Comparison of ENCODE assay signal across 8 mouse cellular contexts in genomic region chr2:150099618-150100017, GRCm38 (mm10). TPM values are rescaled to one million over a fixed set of nuclear protein-coding genes. Genes with fewer than 3 reads are reported as not detected.
A peak's percentile ranks its signal among the peaks of the same experiment; 100 is the strongest.
DNase-seq lines count a peak whose midpoint lies in the region; ATAC-seq lines count a peak whose summit lies in the region.
"Not testable (repeated sequence)": the region's sequence is repeated elsewhere in the genome, so short reads cannot be mapped to it uniquely, and the experiment has no call there.

No protein-coding gene starts in this region.

- not testable (repeated sequence) for H3K9ac ChIP-seq in embryonic facial prominence, embryonic 14.5 days (ENCODE audit: low read depth, low read length); lung, embryonic 16.5 days (ENCODE audit: low read length); neural tube, embryonic 11.5 days (ENCODE audit: low read length)

- DNase-seq in ES-CJ7 (ENCODE audit: low read depth, low spot score), result peak; percentile 43
- DNase-seq in brain, embryonic 18.5 days (ENCODE audit: low read depth, low spot score), result peak; percentile 36
- DNase-seq in embryonic facial prominence, embryonic 14.5 days (ENCODE audit: low spot score), result peak; percentile 78
- DNase-seq in heart, postnatal 4 days, result peak; percentile 10
- DNase-seq in layer of hippocampus, adult 11-12 months (ENCODE audit: low spot score), result peak; percentile 44
- peak; percentile 12 for DNase-seq in neural tube, embryonic 11.5 days (ENCODE audit: low spot score)
- peak; percentile 51 for DNase-seq in thymus, postnatal 0 days (ENCODE audit: low spot score)

- not testable (repeated sequence) for H3K4me3 ChIP-seq in embryonic facial prominence, embryonic 14.5 days (ENCODE audit: low read depth, low read length); lung, embryonic 16.5 days (ENCODE audit: low read length); neural tube, embryonic 11.5 days (ENCODE audit: low read depth, low read length)

- H3K4me1 ChIP-seq in embryonic facial prominence, embryonic 14.5 days (ENCODE audit: control insufficient read depth, insufficient read depth, low read length); lung, embryonic 16.5 days (replicated peaks; ENCODE audit: control insufficient read depth, insufficient read depth, low read length); neural tube, embryonic 11.5 days (ENCODE audit: control insufficient read depth, insufficient read depth, low read length): not testable (repeated sequence)

- not testable (repeated sequence) for H3K36me3 ChIP-seq in embryonic facial prominence, embryonic 14.5 days (ENCODE audit: control insufficient read depth, insufficient read depth, low read length); lung, embryonic 16.5 days (ENCODE audit: control insufficient read depth, insufficient read depth, low read length); neural tube, embryonic 11.5 days (ENCODE audit: control insufficient read depth, insufficient read depth, low read length)

- 20% methylated on average over 2 of the region's 2 CpGs for WGBS in embryonic facial prominence, embryonic 14.5 days
- 7% methylated on average over 2 of the region's 2 CpGs for WGBS in lung, embryonic 16.5 days
- WGBS in neural tube, embryonic 11.5 days, result 26% methylated on average over 2 of the region's 2 CpGs

- H3K9me3 ChIP-seq in embryonic facial prominence, embryonic 14.5 days (ENCODE audit: control insufficient read depth, low read length); lung, embryonic 16.5 days (ENCODE audit: control insufficient read depth, low read length); neural tube, embryonic 11.5 days (ENCODE audit: control insufficient read depth, low read length): not testable (repeated sequence)

- not testable (repeated sequence) for H3K27ac ChIP-seq in embryonic facial prominence, embryonic 14.5 days (replicated peaks; ENCODE audit: low read depth, low read length); lung, embryonic 16.5 days (ENCODE audit: low read length); neural tube, embryonic 11.5 days (ENCODE audit: low read depth, low read length)

- H3K4me2 ChIP-seq in embryonic facial prominence, embryonic 14.5 days (ENCODE audit: low read depth, low read length); lung, embryonic 16.5 days (ENCODE audit: low read depth, low read length); neural tube, embryonic 11.5 days (ENCODE audit: low read depth): not testable (repeated sequence)

- not testable (repeated sequence) for ATAC-seq in embryonic facial prominence, embryonic 14.5 days (ENCODE audit: low read depth); neural tube, embryonic 11.5 days (ENCODE audit: insufficient read depth, low FRiP score, low TSS enrichment)
- ATAC-seq in lung, embryonic 16.5 days (ENCODE audit: low read depth), result 0 out of 2 replicates have a peak, but pooled peaks have one; percentile 43

- not testable (repeated sequence) for H3K27me3 ChIP-seq in embryonic facial prominence, embryonic 14.5 days (replicated peaks; ENCODE audit: control insufficient read depth, insufficient read depth, low read length); lung, embryonic 16.5 days (ENCODE audit: control insufficient read depth, insufficient read depth, low read depth, low read length); neural tube, embryonic 11.5 days (ENCODE audit: control insufficient read depth, insufficient read depth, low read length)

RNA-seq across cellular contexts. Expression of gene Zfp120, which starts 36.9 kb away (rescaled TPM):
- 8.2 and 9.6 TPM in 2 replicates for polyA plus RNA-seq in embryonic facial prominence, embryonic 14.5 days (2014; fragmentation: Nextera tagmentation; extraction: Ambion mirVana)
- total RNA-seq in heart, postnatal 4 days (2021), result 1 to 10 TPM; 5.0 to 5.4 TPM
- 9.8 and 9.9 TPM in 2 replicates for polyA plus RNA-seq in lung, embryonic 16.5 days (2015; fragmentation: Nextera tagmentation; extraction: Ambion mirVana)
- polyA plus RNA-seq in neural tube, embryonic 11.5 days (2014; fragmentation: Nextera tagmentation; extraction: Ambion mirVana), result 9.8 and 10.0 TPM in 2 replicates
- 8.5 and 9.1 TPM in 2 replicates for polyA plus RNA-seq in thymus, postnatal 0 days (2015; fragmentation: Nextera tagmentation; extraction: Ambion mirVana)

Comparison
In these comparisons a context has a peak if more than half of its experiments do, and no peak if none do; other contexts are left out.
1. DNase-seq: peak in every context shown above with its lines; median percentile 78 in embryonic facial prominence, embryonic 14.5 days; 51 in thymus, postnatal 0 days; 44 in layer of hippocampus, adult 11-12 months; 43 in ES-CJ7; 36 in brain, embryonic 18.5 days; 12 in neural tube, embryonic 11.5 days; 10 in heart, postnatal 4 days.